Mouse (Mus musculus) limb, embryonic 11.5 days (tissue): ENCODE data around the gene Gpr63. TPM values are rescaled to one million over a fixed set of nuclear protein-coding genes. Genes with fewer than 3 reads are reported as not detected.

Experiments
- ATAC-seq: fragments of 200-750 bp; cut with Nextera tagmentation; 2 replicates; pipeline ENCODE4 v1.8.0; 2017; ENCODE audit warnings: low read depth; ENCODE audit not compliant: insufficient number of reproducible peaks, low FRiP score, low TSS enrichment
- DNase-seq: peaks from one replicate; pipeline ENCODE4 v3.0.0-alpha.2; 2015; ENCODE audit warnings: low spot score
- H3K27ac ChIP-seq: fragments of 300-500 bp; sonication (generic); replicated peaks from 2 replicates; pipeline ENCODE4 v1.5.1; 2014; ENCODE audit warnings: low read depth, mild to moderate bottlenecking, low read length
- H3K27me3 ChIP-seq: fragments of 300-500 bp; sonication (generic); 2 replicates; pipeline ENCODE4 v1.6.1; 2014; ENCODE audit warnings: mild to moderate bottlenecking, low read length, mixed read lengths; ENCODE audit not compliant: control insufficient read depth, insufficient read depth
- H3K36me3 ChIP-seq: fragments of 300-500 bp; sonication (generic); 2 replicates; pipeline ENCODE4 v1.6.1; 2014; ENCODE audit warnings: mild to moderate bottlenecking, low read length, moderate library complexity, mixed read lengths; ENCODE audit not compliant: control insufficient read depth, insufficient read depth
- H3K4me1 ChIP-seq: fragments of 300-500 bp; sonication (generic); 2 replicates; pipeline ENCODE4 v1.6.1; 2014; ENCODE audit warnings: low read length, mixed read lengths; ENCODE audit not compliant: control insufficient read depth, insufficient read depth
- H3K4me2 ChIP-seq: fragments of 300-500 bp; sonication (generic); 2 replicates; pipeline ENCODE4 v1.6.1; 2014; ENCODE audit warnings: low read depth, mild to moderate bottlenecking, moderate library complexity; ENCODE audit not compliant: severe bottlenecking
- H3K4me3 ChIP-seq: fragments of 300-500 bp; sonication (generic); 2 replicates; pipeline ENCODE4 v1.5.1; 2014; ENCODE audit warnings: low read depth, low read length
- H3K9ac ChIP-seq: fragments of 300-500 bp; sonication (generic); 2 replicates; pipeline ENCODE4 v1.6.1; 2014; ENCODE audit warnings: mild to moderate bottlenecking, low read length
- H3K9me3 ChIP-seq: fragments of 300-500 bp; sonication (generic); 2 replicates; pipeline ENCODE4 v1.6.1; 2016; ENCODE audit warnings: low read length; ENCODE audit not compliant: control insufficient read depth
- WGBS: fragments of 180-500 bp; shearing (Covaris S2); extraction: QIAGEN DNeasy Blood & Tissue Kit; methylation state at CpG from one replicate; pipeline ENCODE4 v1.1.7; 2014; 5-methylcytosine and 5-hydroxymethylcytosine counted together
- polyA plus RNA-seq: library from polyadenylated mRNA; unstranded; fragments of >200 nt; fragmentation: Nextera tagmentation; extraction: Ambion mirVana; gene quantifications from 2 replicates; pipeline ENCODE4 v1.2.1, GENCODE M21; 2014

Gpr63 gene
- polyA plus RNA-seq = 2.9 and 3.2 TPM in 2 replicates

GRCm38 (mm10) chr4:24966299-24966991 lies at the start of gene Gpr63:
Gene Gpr63 (plus strand): TSS chr4:24966407.
- Histone ChIP-seq H3K4me3 (peak within 1 kb of the TSS; percentile 68), H3K9ac (peak within 1 kb of the TSS; percentile 95), H3K4me1 (no peaks in the 10 kb centered on the region), H3K4me2 (peak within 1 kb of the TSS; percentile 63), H3K36me3 (no peaks in the 10 kb centered on the region), H3K27ac (peak within 1 kb of the TSS; percentile 91), H3K27me3 (no peaks in the 10 kb centered on the region), H3K9me3 (no peaks in the 10 kb centered on the region)
- ATAC-seq = peak; percentile 94
- 0% methylated on average over 63 of the region's 78 CpGs for WGBS
- DNase-seq = peak; percentile 81

GRCm38 (mm10) chr4:24920006-24920577 lies 46.1 kb upstream of the Gpr63 start:
- H3K4me3 ChIP-seq = no peak overlapping the region
- no peaks in the 10 kb centered on the region for H3K4me1 ChIP-seq
- no peaks in the 10 kb centered on the region for H3K9me3 ChIP-seq
- no peak overlapping the region for H3K27ac ChIP-seq
- no peak for ATAC-seq
- no peak overlapping the region for H3K9ac ChIP-seq
- DNase-seq = no peak
- H3K36me3 ChIP-seq = no peaks in the 10 kb centered on the region
- H3K27me3 ChIP-seq = no peaks in the 10 kb centered on the region
- WGBS = 85% methylated on average over 5 of the region's 5 CpGs
- no peak overlapping the region for H3K4me2 ChIP-seq

DNA sequence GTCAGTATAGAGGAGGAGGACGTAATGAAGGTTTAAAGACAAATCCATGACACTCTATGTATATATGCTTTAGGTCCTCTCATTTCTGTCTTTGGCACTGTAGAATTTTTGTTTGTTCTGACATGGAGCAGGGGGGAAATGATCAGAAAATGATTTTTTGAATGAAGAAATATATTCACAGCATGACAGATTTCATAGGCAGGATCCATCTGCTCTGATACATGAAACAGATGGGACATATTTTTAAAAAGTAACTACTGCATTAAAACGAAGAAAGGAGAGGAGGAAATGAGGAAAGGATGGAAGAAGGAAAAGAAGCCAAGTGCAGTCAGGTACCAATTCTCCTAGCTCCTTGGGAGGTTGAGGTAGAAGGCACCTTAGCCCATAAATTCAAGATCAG lies 41.5 kb upstream of the Gpr63 start:
- no peak for ATAC-seq
- no peak for DNase-seq

DNA sequence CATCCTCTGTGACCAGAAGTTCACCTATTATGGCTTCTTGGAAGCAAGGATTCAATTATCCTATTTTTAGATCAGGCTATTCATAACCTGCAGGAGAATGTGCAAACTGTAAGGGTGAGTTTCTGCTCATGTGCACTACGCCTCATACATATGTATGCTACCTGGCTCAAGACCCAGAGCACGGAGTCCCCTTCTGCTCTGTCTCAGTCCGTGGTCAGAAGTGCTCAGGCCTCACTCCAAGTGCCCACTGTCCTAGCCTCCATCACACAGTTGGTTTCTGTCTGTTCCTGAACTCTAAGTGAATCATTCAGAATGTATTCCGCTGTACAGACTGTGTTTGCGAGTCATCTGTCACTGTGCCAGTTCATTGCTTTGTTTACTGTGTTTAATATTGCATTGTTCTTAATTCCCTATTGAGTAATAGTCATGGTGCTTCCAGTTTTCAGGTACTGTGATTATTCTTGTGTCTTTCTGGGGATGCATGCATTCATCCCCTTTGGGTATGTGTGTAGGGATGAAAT lies 37.9 kb upstream of the Gpr63 start:
- H3K4me3 ChIP-seq = no peak overlapping the region
- H3K4me1 ChIP-seq = no peaks in the 10 kb centered on the region
- no peak overlapping the region for H3K27ac ChIP-seq
- no peak for DNase-seq
- 86% methylated on average over 5 of the region's 5 CpGs for WGBS
- H3K27me3 ChIP-seq = no peaks in the 10 kb centered on the region
- ATAC-seq = no peak
- no peak overlapping the region for H3K4me2 ChIP-seq
- no peaks in the 10 kb centered on the region for H3K36me3 ChIP-seq
- no peaks in the 10 kb centered on the region for H3K9me3 ChIP-seq
- H3K9ac ChIP-seq = no peak overlapping the region

More for the DNA sequence above, 41.5 kb upstream of the Gpr63 start:
- Histone ChIP-seq H3K36me3 (no peaks in the 10 kb centered on the region), H3K9ac (no peak overlapping the region), H3K4me1 (no peaks in the 10 kb centered on the region), H3K9me3 (no peaks in the 10 kb centered on the region), H3K27me3 (no peaks in the 10 kb centered on the region), H3K27ac (no peak overlapping the region), H3K4me2 (no peak overlapping the region), H3K4me3 (no peak overlapping the region)
- WGBS = 70% methylated on average over 2 of the region's 2 CpGs

DNA sequence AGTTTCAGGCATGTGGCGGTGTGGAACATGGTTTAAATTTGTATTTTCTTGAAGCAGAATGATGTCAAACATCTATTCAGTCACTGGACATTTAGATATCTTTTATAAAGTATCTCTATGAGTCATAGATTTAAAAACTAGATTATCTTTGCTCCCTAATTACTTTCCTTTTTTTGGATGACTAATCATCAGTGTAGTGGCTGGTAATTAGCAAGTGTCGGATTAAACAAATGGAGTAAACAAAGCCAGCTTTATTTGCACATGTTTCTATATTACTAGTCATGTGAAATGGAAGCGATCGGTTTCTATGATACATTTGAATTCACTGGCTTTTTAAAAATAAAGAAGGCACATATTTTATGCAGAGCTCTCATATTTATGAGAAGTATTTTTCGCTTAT lies 37.3 kb upstream of the Gpr63 start:
- 93% methylated on average over 5 of the region's 5 CpGs for WGBS
- no peak for ATAC-seq
- H3K27me3 ChIP-seq = no peaks in the 10 kb centered on the region
- no peaks in the 10 kb centered on the region for H3K36me3 ChIP-seq
- H3K9ac ChIP-seq = no peak overlapping the region
- no peaks in the 10 kb centered on the region for H3K9me3 ChIP-seq
- H3K27ac ChIP-seq = no peak overlapping the region
- no peak for DNase-seq
- no peak overlapping the region for H3K4me3 ChIP-seq
- H3K4me1 ChIP-seq = no peaks in the 10 kb centered on the region
- no peak overlapping the region for H3K4me2 ChIP-seq

- no peaks in the 10 kb centered on the region for H3K27me3 ChIP-seq
- WGBS = 69% methylated on average over 6 of the region's 6 CpGs
- no peak overlapping the region for H3K27ac ChIP-seq
- ATAC-seq (no peak), DNase-seq (no peak)
- H3K4me2 ChIP-seq = no peak overlapping the region
- no peaks in the 10 kb centered on the region for H3K36me3 ChIP-seq
- H3K9ac ChIP-seq = no peak overlapping the region
- no peaks in the 10 kb centered on the region for H3K4me1 ChIP-seq
- no peaks in the 10 kb centered on the region for H3K9me3 ChIP-seq
- no peak overlapping the region for H3K4me3 ChIP-seq
Measured at GRCm38 (mm10) chr4:24942728-24943424, 23.3 kb upstream of the Gpr63 start.

DNA sequence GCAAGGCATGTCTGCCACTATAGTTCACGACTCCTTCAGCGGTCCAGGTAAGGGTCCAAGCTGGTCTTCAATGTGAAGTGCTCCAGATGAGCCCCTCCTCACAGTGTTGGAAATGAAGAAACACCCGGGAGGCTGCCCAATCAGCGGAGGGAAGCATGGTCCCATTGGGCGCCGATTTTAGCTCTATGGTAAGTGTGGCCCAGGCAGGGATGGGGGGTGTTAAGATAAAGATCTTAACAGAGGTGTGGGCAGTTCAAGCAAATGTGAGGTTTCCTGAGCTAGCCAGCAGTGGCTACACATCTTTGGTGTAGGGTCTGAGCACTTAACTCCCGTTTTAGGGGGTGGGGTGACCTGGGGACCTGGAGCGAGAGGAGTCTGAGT lies 299 bp upstream of the Gpr63 start:
- H3K4me2 ChIP-seq = peak overlapping the region; percentile 63
- no peaks in the 10 kb centered on the region for H3K36me3 ChIP-seq
- WGBS = 3% methylated on average over 8 of the region's 8 CpGs
- peak overlapping the region; percentile 68 for H3K4me3 ChIP-seq
- no peaks in the 10 kb centered on the region for H3K4me1 ChIP-seq
- no peaks in the 10 kb centered on the region for H3K27me3 ChIP-seq
- ATAC-seq (peak; percentile 72), DNase-seq (no peak)
- no peaks in the 10 kb centered on the region for H3K9me3 ChIP-seq
- no peak overlapping the region for H3K27ac ChIP-seq
- peak overlapping the region; percentile 95 for H3K9ac ChIP-seq

DNA sequence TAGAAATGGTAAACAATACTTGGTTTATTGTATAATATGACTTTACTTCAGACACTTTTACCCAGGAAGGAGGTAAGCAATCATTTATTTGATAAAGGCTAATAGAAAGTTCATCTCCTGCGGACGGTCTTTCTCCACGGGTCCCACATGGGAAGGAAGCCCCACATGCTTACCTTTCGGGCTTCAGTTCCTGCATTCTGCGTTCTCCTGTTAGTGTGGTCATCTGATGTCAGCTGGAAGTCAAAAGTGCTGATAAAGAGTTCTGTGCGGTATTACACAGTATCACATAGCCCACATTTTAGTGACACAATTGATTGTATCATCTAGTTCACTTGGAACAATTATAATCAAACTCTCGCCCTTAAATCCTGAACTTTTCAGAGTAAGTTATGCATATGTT lies 1.0 kb downstream of the Gpr63 start:
- ATAC-seq (no peak), DNase-seq (peak; percentile 30)
- peak overlapping the region; percentile 68 for H3K4me3 ChIP-seq
- H3K4me1 ChIP-seq = no peaks in the 10 kb centered on the region
- H3K36me3 ChIP-seq = no peaks in the 10 kb centered on the region
- no peak overlapping the region for H3K9ac ChIP-seq
- no peaks in the 10 kb centered on the region for H3K27me3 ChIP-seq
- no peak overlapping the region for H3K27ac ChIP-seq
- WGBS = 18% methylated on average over 7 of the region's 7 CpGs
- peak overlapping the region; percentile 63 for H3K4me2 ChIP-seq
- H3K9me3 ChIP-seq = no peaks in the 10 kb centered on the region
